Mouse (Mus musculus): ENCODE measurements around the gene Cacnb1.

Cacnb1 gene

GRCm38 (mm10) chr11:97986738-97987465 is 35.9 kb downstream of the Cacnb1 start:
- DNase-seq (ENCODE audit: low spot score in 2 of 2), result no peak

GRCm38 (mm10) chr11:97985727-97986677 is 36.8 kb downstream of the Cacnb1 start, which contains the start of gene Plxdc1:
Plxdc1 (minus strand) TSS chr11:97986444.
- DNase-seq (ENCODE audit: low spot score in 2 of 2), result peak; percentile 47 to 75

GRCm38 (mm10) chr11:97983983-97984382 is 38.9 kb downstream of the Cacnb1 start:
- no peak for DNase-seq (ENCODE audit: low spot score in 2 of 2)

- DNase-seq (ENCODE audit: low spot score in 2 of 2), result no peak
Measured at GRCm38 (mm10) chr11:97983506-97983905, 39.3 kb downstream of the Cacnb1 start.

- no peak for DNase-seq (ENCODE audit: low spot score in 2 of 2)
Measured at GRCm38 (mm10) chr11:97982721-97983120, 40.1 kb downstream of the Cacnb1 start.

GRCm38 (mm10) chr11:97980531-97980966 is 42.3 kb downstream of the Cacnb1 start:
- no peak for DNase-seq (ENCODE audit: low spot score in 2 of 2)

- DNase-seq (ENCODE audit: low spot score in 2 of 2), result no peak
Measured at GRCm38 (mm10) chr11:97979824-97980495, 42.9 kb downstream of the Cacnb1 start.

- DNase-seq (ENCODE audit: low spot score in 2 of 2), result no peak
Measured at GRCm38 (mm10) chr11:97978392-97978791, 44.4 kb downstream of the Cacnb1 start.

GRCm38 (mm10) chr11:97977797-97978196 is 45.0 kb downstream of the Cacnb1 start:
- DNase-seq (ENCODE audit: low spot score in 2 of 2), result no peak

- no peak for DNase-seq (ENCODE audit: low spot score in 2 of 2)
Measured at GRCm38 (mm10) chr11:97974746-97975145, 48.1 kb downstream of the Cacnb1 start.

- no peak for DNase-seq (ENCODE audit: low spot score in 2 of 2)
Measured at GRCm38 (mm10) chr11:97974141-97974540, 48.7 kb downstream of the Cacnb1 start.

GRCm38 (mm10) chr11:97972434-97972833 is 50.4 kb downstream of the Cacnb1 start:
- no peak for DNase-seq (ENCODE audit: low spot score in 2 of 2)

GRCm38 (mm10) chr11:97971232-97971631 is 51.6 kb downstream of the Cacnb1 start:
- DNase-seq (ENCODE audit: low spot score in 2 of 2), result no peak

GRCm38 (mm10) chr11:97970771-97971170 is 52.1 kb downstream of the Cacnb1 start:
- DNase-seq (ENCODE audit: low spot score in 2 of 2), result no peak

GRCm38 (mm10) chr11:97968385-97968784 is 54.4 kb downstream of the Cacnb1 start:
- DNase-seq (ENCODE audit: low spot score in 2 of 2), result no peak

GRCm38 (mm10) chr11:97967114-97967513 is 55.7 kb downstream of the Cacnb1 start:
- no peak for DNase-seq (ENCODE audit: low spot score in 2 of 2)

GRCm38 (mm10) chr11:97960907-97961306 is 61.9 kb downstream of the Cacnb1 start:
- no peak for DNase-seq (ENCODE audit: low spot score in 2 of 2)

- no peak for DNase-seq (ENCODE audit: low spot score in 2 of 2)
Measured at GRCm38 (mm10) chr11:97959300-97959680, 63.5 kb downstream of the Cacnb1 start.

GRCm38 (mm10) chr11:97958641-97959299 is 64.1 kb downstream of the Cacnb1 start:
- DNase-seq (ENCODE audit: low spot score in 2 of 2), result no peak

- DNase-seq (ENCODE audit: low spot score in 2 of 2), result no peak
Measured at GRCm38 (mm10) chr11:97956905-97957560, 65.8 kb downstream of the Cacnb1 start.

- no peak for DNase-seq (ENCODE audit: low spot score in 2 of 2)
Measured at GRCm38 (mm10) chr11:97955915-97956314, 66.9 kb downstream of the Cacnb1 start.
